Comparison of ENCODE assay signal across 8 mouse cellular contexts in the genomic region with DNA sequence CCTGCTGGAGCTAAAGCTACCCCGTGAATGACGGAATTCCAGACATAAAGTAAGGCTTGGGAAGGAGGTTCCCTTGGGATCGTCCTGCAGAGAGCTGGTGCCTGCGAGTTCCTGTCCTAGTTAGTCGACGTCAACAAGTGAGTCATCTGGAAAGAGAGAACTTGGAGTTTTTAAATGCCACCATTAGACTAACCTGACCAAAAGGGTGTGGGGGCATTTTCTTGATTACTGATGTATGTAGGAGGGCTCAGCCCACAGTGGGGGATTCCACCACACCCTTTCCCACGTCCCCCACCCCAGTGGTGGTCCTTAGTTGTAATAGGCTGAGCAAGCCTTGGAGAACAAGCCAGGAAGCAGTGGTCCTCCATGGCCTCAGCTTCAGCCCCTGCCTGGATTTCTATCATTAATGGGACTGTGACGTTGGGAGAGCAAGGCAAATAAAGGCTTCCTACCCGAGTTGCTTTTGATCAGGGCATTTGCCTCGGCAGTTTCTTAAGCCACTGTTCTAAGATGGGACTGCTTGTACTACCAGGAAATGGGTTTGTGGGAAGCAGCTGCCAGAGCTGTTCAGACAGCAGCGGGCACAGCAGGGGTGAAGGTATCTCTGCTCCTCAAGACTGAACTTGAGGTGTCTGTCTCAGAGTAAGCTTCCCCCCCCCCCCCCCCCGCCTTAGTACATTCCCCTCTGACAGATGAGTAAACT. TPM values are rescaled to one million over a fixed set of nuclear protein-coding genes. Genes with fewer than 3 reads are reported as not detected.
DNase-seq lines count a peak whose midpoint lies in the region; ATAC-seq lines count a peak whose summit lies in the region.

No protein-coding gene starts in this region.

- H3K36me3 ChIP-seq in embryonic facial prominence, embryonic 13.5 days: no peaks in the 10 kb centered on the region
- no peaks in the 10 kb centered on the region for H3K36me3 ChIP-seq in hindbrain, embryonic 12.5 days
- H3K36me3 ChIP-seq in liver, embryonic 12.5 days: peaks cover 23% of the 10 kb centered on the region
- no peaks in the 10 kb centered on the region for H3K36me3 ChIP-seq in neural tube, embryonic 14.5 days (ENCODE audit: control insufficient read depth, insufficient read depth, low read length)

- no peaks in the 10 kb centered on the region for H3K9me3 ChIP-seq in embryonic facial prominence, embryonic 13.5 days
- H3K9me3 ChIP-seq in hindbrain, embryonic 12.5 days (replicated peaks): no peaks in the 10 kb centered on the region
- no peaks in the 10 kb centered on the region for H3K9me3 ChIP-seq in liver, embryonic 12.5 days (replicated peaks)
- no peaks in the 10 kb centered on the region for H3K9me3 ChIP-seq in neural tube, embryonic 14.5 days (ENCODE audit: control insufficient read depth, low read length)

- ATAC-seq in embryonic facial prominence, embryonic 13.5 days (ENCODE audit: insufficient number of reproducible peaks, insufficient read depth, low FRiP score, low TSS enrichment, low read depth): no peak
- ATAC-seq in hindbrain, embryonic 12.5 days (ENCODE audit: low FRiP score): no peak
- peak; percentile 13; the same call in 1 of the 2 replicates for ATAC-seq in liver, embryonic 12.5 days
- peak; percentile 29 for ATAC-seq in neural tube, embryonic 14.5 days (ENCODE audit: low read depth)

- peak overlapping the region; percentile 71 for H3K4me2 ChIP-seq in embryonic facial prominence, embryonic 13.5 days
- H3K4me2 ChIP-seq in hindbrain, embryonic 12.5 days (replicated peaks): peak overlapping the region; percentile 78
- H3K4me2 ChIP-seq in liver, embryonic 12.5 days: peak overlapping the region; percentile 80
- H3K4me2 ChIP-seq in neural tube, embryonic 14.5 days (ENCODE audit: low read depth, low read length): peak overlapping the region; percentile 72

- 0 out of 2 replicates have a peak overlapping the region, but pooled peaks have one; percentile 73 for H3K27ac ChIP-seq in embryonic facial prominence, embryonic 13.5 days
- H3K27ac ChIP-seq in hindbrain, embryonic 12.5 days: no peak overlapping the region
- peak overlapping the region; percentile 95 for H3K27ac ChIP-seq in liver, embryonic 12.5 days
- H3K27ac ChIP-seq in neural tube, embryonic 14.5 days (ENCODE audit: low read depth, low read length): no peak overlapping the region

- H3K27me3 ChIP-seq in embryonic facial prominence, embryonic 13.5 days: no peaks in the 10 kb centered on the region
- peaks cover 15% of the 10 kb centered on the region; the same call in 1 of the 2 replicates for H3K27me3 ChIP-seq in hindbrain, embryonic 12.5 days
- H3K27me3 ChIP-seq in liver, embryonic 12.5 days (replicated peaks): peaks cover 15% of the 10 kb centered on the region; the same call in 1 of the 2 replicates
- H3K27me3 ChIP-seq in neural tube, embryonic 14.5 days (ENCODE audit: control insufficient read depth, insufficient read depth, low read length): no peaks in the 10 kb centered on the region

- H3K4me1 ChIP-seq in embryonic facial prominence, embryonic 13.5 days: peaks cover 12% of the 10 kb centered on the region
- peaks cover 14% of the 10 kb centered on the region for H3K4me1 ChIP-seq in hindbrain, embryonic 12.5 days
- peaks cover 46% of the 10 kb centered on the region for H3K4me1 ChIP-seq in liver, embryonic 12.5 days
- H3K4me1 ChIP-seq in neural tube, embryonic 14.5 days (ENCODE audit: control insufficient read depth, insufficient read depth, low read length): peaks cover 7% of the 10 kb centered on the region; the same call in 1 of the 2 replicates

- DNase-seq in 3T3-L1 (ENCODE audit: low read depth, low spot score) (peak; percentile 70), ES-CJ7 (ENCODE audit: low read depth, low spot score) (peak; percentile 26)
- DNase-seq in right cerebral cortex, postnatal 25 days: no peak
- DNase-seq in layer of hippocampus, adult 9-10 months (ENCODE audit: low spot score): no peak

- WGBS in embryonic facial prominence, embryonic 13.5 days: 14% methylated on average over 11 of the region's 12 CpGs
- WGBS in hindbrain, embryonic 12.5 days: 12% methylated on average over 12 of the region's 12 CpGs
- WGBS in liver, embryonic 12.5 days (ENCODE audit: insufficient replicate concordance): 4% methylated on average over 12 of the region's 12 CpGs
- WGBS in neural tube, embryonic 14.5 days: 17% methylated on average over 12 of the region's 12 CpGs

- H3K9ac ChIP-seq in embryonic facial prominence, embryonic 13.5 days: peak overlapping the region; percentile 66
- H3K9ac ChIP-seq in hindbrain, embryonic 12.5 days: no peak overlapping the region
- H3K9ac ChIP-seq in liver, embryonic 12.5 days: peak overlapping the region; percentile 86
- no peak overlapping the region; the same call in 1 of the 2 replicates for H3K9ac ChIP-seq in neural tube, embryonic 14.5 days (replicated peaks; ENCODE audit: low read depth, low read length)

- H3K4me3 ChIP-seq in embryonic facial prominence, embryonic 13.5 days: peak overlapping the region; percentile 58
- H3K4me3 ChIP-seq in hindbrain, embryonic 12.5 days: peak overlapping the region; percentile 50
- H3K4me3 ChIP-seq in liver, embryonic 12.5 days: peak overlapping the region; percentile 75
- peak overlapping the region; percentile 40 for H3K4me3 ChIP-seq in neural tube, embryonic 14.5 days (ENCODE audit: low read depth, low read length)

RNA-seq across cellular contexts. Expression of gene Nmnat3, which starts 10.2 kb away (rescaled TPM):
- 6.3 and 6.7 TPM in 2 replicates for polyA plus RNA-seq in embryonic facial prominence, embryonic 13.5 days (2015; fragmentation: Nextera tagmentation; extraction: Ambion mirVana)
- 2.3 and 2.7 TPM in 2 replicates for polyA plus RNA-seq in hindbrain, embryonic 12.5 days (2016; fragmentation: Nextera tagmentation; extraction: Ambion mirVana)
- 35.2 and 35.3 TPM in 2 replicates for polyA plus RNA-seq in liver, embryonic 12.5 days (2016; fragmentation: Nextera tagmentation; extraction: Ambion mirVana)
- polyA plus RNA-seq in neural tube, embryonic 14.5 days (2014; fragmentation: Nextera tagmentation; extraction: Ambion mirVana): 1.5 and 1.6 TPM in 2 replicates

Comparison
In these comparisons a context has a peak if more than half of its experiments do, and no peak if none do; other contexts are left out.
1. DNase-seq: peak in 3T3-L1 (single experiment) and ES-CJ7 (single experiment); none in right cerebral cortex, postnatal 25 days (single experiment) and layer of hippocampus, adult 9-10 months (single experiment).
2. ATAC-seq: peak in liver, embryonic 12.5 days (single experiment) and neural tube, embryonic 14.5 days (single experiment); none in embryonic facial prominence, embryonic 13.5 days (single experiment) and hindbrain, embryonic 12.5 days (single experiment).
3. H3K27ac ChIP-seq: peak in embryonic facial prominence, embryonic 13.5 days (single experiment) and liver, embryonic 12.5 days (single experiment); none in hindbrain, embryonic 12.5 days (single experiment) and neural tube, embryonic 14.5 days (single experiment).
4. H3K9ac ChIP-seq: peak in embryonic facial prominence, embryonic 13.5 days (single experiment) and liver, embryonic 12.5 days (single experiment); none in hindbrain, embryonic 12.5 days (single experiment) and neural tube, embryonic 14.5 days (single experiment).
5. Peak in every context shown above with its lines, with median percentiles within 50 percentile points of each other: H3K4me2 ChIP-seq and H3K4me3 ChIP-seq.